ENCODE assay signal across 10 mouse cellular contexts in the genomic region with DNA sequence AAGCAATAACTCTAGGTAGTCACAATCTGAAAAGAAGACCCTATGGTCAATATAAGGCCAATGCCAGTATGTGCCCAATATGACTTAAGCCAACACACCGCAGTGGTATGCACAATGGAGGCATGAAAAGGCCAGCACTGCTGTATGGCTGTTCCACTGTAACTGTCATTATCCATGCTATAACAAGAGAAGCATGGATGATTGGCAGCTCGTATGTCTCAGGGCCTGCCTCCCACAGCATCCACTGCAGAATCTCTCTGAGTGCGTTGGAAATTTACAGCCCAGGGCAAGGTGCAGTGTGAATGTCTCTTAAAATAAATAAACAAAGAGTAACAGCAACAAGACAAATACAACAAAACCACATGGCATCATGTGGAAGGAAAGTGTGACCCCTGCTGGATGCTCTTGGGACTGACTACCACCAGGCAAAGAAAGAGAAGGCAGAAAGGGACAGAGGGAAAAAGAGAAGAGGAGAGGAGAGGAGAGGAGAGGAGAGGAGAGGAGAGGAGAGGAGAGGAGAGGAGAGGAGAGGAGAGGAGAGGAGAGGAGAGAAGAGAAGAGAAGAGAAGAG. TPM values are rescaled to one million over a fixed set of nuclear protein-coding genes. Genes with fewer than 3 reads are reported as not detected.
DNase-seq lines count a peak whose midpoint lies in the region; ATAC-seq and TF ChIP-seq lines count a peak whose summit lies in the region.
"Had no signal": no experiment of that assay in that cellular context is flagged by ENCODE, and none has a peak within 500 bp of the region (broad histone marks: within the 10 kb centered on the region; RNA-seq: fewer than 3 reads in every experiment).

No protein-coding gene starts in this region.

- H3K27me3 ChIP-seq in heart, embryonic 12.5 days (replicated peaks), result peaks cover 21% of the 10 kb centered on the region
- no peaks in the 10 kb centered on the region for H3K27me3 ChIP-seq in midbrain, postnatal 0 days (ENCODE audit: insufficient read depth, low read length)
- H3K27me3 ChIP-seq: stomach, embryonic 15.5 days had no signal

- 39% methylated on average over 3 of the region's 3 CpGs for WGBS in heart, embryonic 12.5 days
- WGBS in midbrain, postnatal 0 days, result 45% methylated on average over 3 of the region's 3 CpGs

- no peak overlapping the region for H3K4me3 ChIP-seq in heart, embryonic 12.5 days
- no peak overlapping the region for H3K4me3 ChIP-seq in midbrain, postnatal 0 days (ENCODE audit: low read depth, low read length)
- H3K4me3 ChIP-seq: stomach, embryonic 15.5 days had no signal

- H3K9me3 ChIP-seq in heart, embryonic 12.5 days (replicated peaks), result no peaks in the 10 kb centered on the region
- H3K9me3 ChIP-seq in midbrain, postnatal 0 days (ENCODE audit: low read length), result no peaks in the 10 kb centered on the region
- H3K9me3 ChIP-seq: stomach, embryonic 15.5 days had no signal

- no peak overlapping the region for H3K9ac ChIP-seq in heart, embryonic 12.5 days
- no peak overlapping the region for H3K9ac ChIP-seq in midbrain, postnatal 0 days (replicated peaks; ENCODE audit: low read length, poor library complexity, severe bottlenecking)
- H3K9ac ChIP-seq: stomach, embryonic 15.5 days had no signal

- ATAC-seq in heart, embryonic 12.5 days (ENCODE audit: insufficient number of reproducible peaks, low FRiP score), result no peak
- peak; percentile 47; the same call in 1 of the 2 replicates for ATAC-seq in frontal cortex, adult (ENCODE audit: low TSS enrichment)
- 0 out of 2 replicates have a peak, but pooled peaks have one; percentile 41 for ATAC-seq in midbrain, postnatal 0 days (ENCODE audit: low FRiP score)

- intact Hi-C loops in heart, postnatal 10 days (cut with DNase I), result loop anchor here (10.0 kb wide), 1 partner anchor 370 kb away; no protein-coding TSS in a partner anchor

- H3K36me3 ChIP-seq in heart, embryonic 12.5 days, result no peaks in the 10 kb centered on the region
- H3K36me3 ChIP-seq in midbrain, postnatal 0 days (ENCODE audit: insufficient read depth, low read length), result no peaks in the 10 kb centered on the region
- H3K36me3 ChIP-seq: stomach, embryonic 15.5 days had no signal

- no peak overlapping the region for H3K27ac ChIP-seq in heart, embryonic 12.5 days (ENCODE audit: poor library complexity, severe bottlenecking)
- no peak overlapping the region for H3K27ac ChIP-seq in midbrain, postnatal 0 days (ENCODE audit: low read depth, low read length)
- H3K27ac ChIP-seq: stomach, embryonic 15.5 days had no signal

- DNase-seq in heart, postnatal 10 days, result peak; percentile 35 to 67
- DNase-seq in ES-CJ7 (ENCODE audit: low read depth, low spot score), result peak; percentile 37
- DNase-seq in cerebellum, adult 9-10 months, result peak; percentile 43
- peak; percentile 54 to 87 for DNase-seq in layer of hippocampus, postnatal 25 days (ENCODE audit: extremely low spot score in 1 of 2, low spot score in 1 of 2)
- peak; percentile 81 for DNase-seq in midbrain, postnatal 0 days (ENCODE audit: low spot score)
- peak; percentile 22 for DNase-seq in thymus, postnatal 25 days

- peak; percentile 91 for TF ChIP-seq CTCF in midbrain, postnatal 0 days (IDR thresholded peaks at IDR 0.05)

- no peaks in the 10 kb centered on the region for H3K4me1 ChIP-seq in heart, embryonic 12.5 days (replicated peaks)
- H3K4me1 ChIP-seq in midbrain, postnatal 0 days (ENCODE audit: insufficient read depth, low read length), result peaks cover 5% of the 10 kb centered on the region; the same call in 1 of the 2 replicates
- H3K4me1 ChIP-seq: stomach, embryonic 15.5 days had no signal

- no peak overlapping the region for H3K4me2 ChIP-seq in heart, embryonic 12.5 days
- no peak overlapping the region for H3K4me2 ChIP-seq in midbrain, postnatal 0 days (ENCODE audit: low read depth, low read length, poor library complexity, severe bottlenecking)
- H3K4me2 ChIP-seq: stomach, embryonic 15.5 days had no signal

RNA-seq across cellular contexts. Expression of gene Foxi2, which starts 54.7 kb away (rescaled TPM):
- not detected for total RNA-seq in heart, postnatal 10 days (2021)
- polyA plus RNA-seq in heart, embryonic 12.5 days (2016; fragmentation: Nextera tagmentation; extraction: Ambion mirVana), result not detected in 2 replicates
- not detected for total RNA-seq in layer of hippocampus, postnatal 25 days (2021)
- not detected in 2 replicates for total RNA-seq in midbrain, postnatal 0 days (2014; rRNA removed)
- polyA plus RNA-seq in midbrain, postnatal 0 days (2015; fragmentation: Nextera tagmentation; extraction: Ambion mirVana), result 0.07 TPM in 1 of 2 replicates, not detected in the other
- total RNA-seq: layer of hippocampus, adult 18-20 months had no signal
- polyA plus RNA-seq: stomach, embryonic 15.5 days had no signal

Comparison
In these comparisons a context has a peak if more than half of its experiments do, and no peak if none do; other contexts are left out.
1. DNase-seq: peak in every context shown above with its lines; median percentile 81 in midbrain, postnatal 0 days; 70 in layer of hippocampus, postnatal 25 days; 51 in heart, postnatal 10 days; 43 in cerebellum, adult 9-10 months; 37 in ES-CJ7; 22 in thymus, postnatal 25 days.